Comparison of ENCODE assay signal across 10 mouse cellular contexts in genomic region chr11:60305611-60306010, GRCm38 (mm10). TPM values are rescaled to one million over a fixed set of nuclear protein-coding genes. Genes with fewer than 3 reads are reported as not detected.
DNase-seq lines count a peak whose midpoint lies in the region; ATAC-seq lines count a peak whose summit lies in the region.
"Had no signal": no experiment of that assay in that cellular context is flagged by ENCODE, and none has a peak within 500 bp of the region (broad histone marks: within the 10 kb centered on the region; RNA-seq: fewer than 3 reads in every experiment).

No protein-coding gene starts in this region.

- H3K9me3 ChIP-seq in liver, embryonic 12.5 days (replicated peaks): 0 out of 2 replicates have a peak, but pooled peaks cover 4% of the 10 kb centered on the region
- H3K9me3 ChIP-seq in liver, embryonic 11.5 days (ENCODE audit: control insufficient read depth, low read length): no peaks in the 10 kb centered on the region; the same call in 1 of the 2 replicates

- H3K79me2 ChIP-seq in macrophage (ENCODE audit: inconsistent target): no peaks in the 10 kb centered on the region

- H3K9ac ChIP-seq in liver, embryonic 12.5 days: no peak overlapping the region
- no peak overlapping the region for H3K9ac ChIP-seq in liver, embryonic 11.5 days (ENCODE audit: low read depth, low read length)

- WGBS in liver, embryonic 12.5 days (ENCODE audit: insufficient replicate concordance): 53% methylated on average over 4 of the region's 4 CpGs
- 56% methylated on average over 4 of the region's 4 CpGs for WGBS in liver, embryonic 11.5 days
- WGBS in macrophage (ENCODE audit: missing documents): 6% methylated on average over 4 of the region's 4 CpGs

- H3K4me2 ChIP-seq in liver, embryonic 12.5 days: peak overlapping the region; percentile 8; the same call in 1 of the 2 replicates
- no peak overlapping the region for H3K4me2 ChIP-seq in liver, embryonic 11.5 days

- H3K36me3 ChIP-seq in liver, embryonic 12.5 days: peaks cover 4% of the 10 kb centered on the region; the same call in 1 of the 2 replicates
- H3K36me3 ChIP-seq in liver, embryonic 11.5 days (ENCODE audit: control insufficient read depth, insufficient read depth, low read length): no peaks in the 10 kb centered on the region
- H3K36me3 ChIP-seq in macrophage (ENCODE audit: inconsistent target): no peaks in the 10 kb centered on the region

- H3K4me3 ChIP-seq in liver, embryonic 12.5 days: no peak overlapping the region
- no peak overlapping the region for H3K4me3 ChIP-seq in liver, embryonic 11.5 days (ENCODE audit: low read depth, low read length)
- H3K4me3 ChIP-seq in macrophage (ENCODE audit: inconsistent target): peak overlapping the region; percentile 10; the same call in 1 of the 2 replicates

- ATAC-seq in liver, embryonic 12.5 days: no peak
- no peak for ATAC-seq in liver, embryonic 11.5 days (replicated peaks; ENCODE audit: low FRiP score)
- peak; percentile 77 for ATAC-seq in common myeloid progenitor, adult 5-6 weeks (replicated peaks; ENCODE audit: low read depth, poor library complexity, severe bottlenecking)

- peaks cover 69% of the 10 kb centered on the region for H3K4me1 ChIP-seq in liver, embryonic 12.5 days
- peaks cover 17% of the 10 kb centered on the region for H3K4me1 ChIP-seq in liver, embryonic 11.5 days (replicated peaks; ENCODE audit: control insufficient read depth, insufficient read depth, low read length)

- DNase-seq in liver, embryonic 11.5 days (ENCODE audit: low spot score): no peak
- DNase-seq in CD4-positive, CD25-positive, alpha-beta regulatory T cell, adult 2 months (ENCODE audit: low read depth, low spot score): peak; percentile 53
- DNase-seq in adrenal gland, adult 18-20 months (ENCODE audit: low spot score in 2 of 2): no peak
- DNase-seq in cerebellum, postnatal 4 days (ENCODE audit: low spot score in 2 of 2): no peak
- DNase-seq: cerebellum, postnatal 14 days; kidney, adult 11 months; left cerebral cortex, postnatal 4 days had no signal

- peak overlapping the region; percentile 33; the same call in 1 of the 2 replicates for H3K27ac ChIP-seq in liver, embryonic 12.5 days
- no peak overlapping the region for H3K27ac ChIP-seq in liver, embryonic 11.5 days (ENCODE audit: low read depth, low read length)
- peak overlapping the region; percentile 48 for H3K27ac ChIP-seq in macrophage

- H3K27me3 ChIP-seq in liver, embryonic 12.5 days (replicated peaks): no peaks in the 10 kb centered on the region
- no peaks in the 10 kb centered on the region for H3K27me3 ChIP-seq in liver, embryonic 11.5 days (replicated peaks; ENCODE audit: control insufficient read depth, insufficient read depth, low read length)

RNA-seq across cellular contexts. Expression of gene Tom1l2, which starts 47.1 kb away (rescaled TPM):
- 8.7 and 9.6 TPM in 2 replicates for polyA plus RNA-seq in liver, embryonic 12.5 days (2016; fragmentation: Nextera tagmentation; extraction: Ambion mirVana)
- 12.6 and 12.8 TPM in 2 replicates for polyA plus RNA-seq in liver, embryonic 11.5 days (2014; fragmentation: Nextera tagmentation; extraction: Ambion mirVana)
- total RNA-seq in common myeloid progenitor, adult 5-6 weeks (2017): 3.2 and 7.1 TPM in 2 replicates
- 100 to 1,000 TPM in 5 of 26 experiments, 10 to 100 TPM in 21; 48.7 to 111 (median 87.5) TPM for total RNA-seq in macrophage (2018; cell fraction: chromatin; rRNA removed)
- total RNA-seq in macrophage (2018; cell fraction: cytosol; rRNA removed): 10 to 100 TPM; 10.8 to 30.1 (median 15.3) TPM
- total RNA-seq in macrophage (2018; cell fraction: nucleus; rRNA removed): 10 to 100 TPM; 40.5 to 85.5 (median 54.8) TPM
- 8.1 to 12.3 TPM (median 11.2 TPM) in 3 replicates for polyA plus RNA-seq in macrophage (2018)
- 10 to 100 TPM; 63.0 to 80.7 TPM for total RNA-seq in adrenal gland, adult 18-20 months (2021)

RNA-seq across cellular contexts. Expression of gene Drc3, which starts 47.5 kb away (rescaled TPM):
- polyA plus RNA-seq in liver, embryonic 12.5 days (2016; fragmentation: Nextera tagmentation; extraction: Ambion mirVana): 0.49 and 0.53 TPM in 2 replicates
- 1.3 and 1.6 TPM in 2 replicates for polyA plus RNA-seq in liver, embryonic 11.5 days (2014; fragmentation: Nextera tagmentation; extraction: Ambion mirVana)
- total RNA-seq in common myeloid progenitor, adult 5-6 weeks (2017): 1.6 TPM in 1 of 2 replicates, not detected in the other
- total RNA-seq in macrophage (2018; cell fraction: chromatin; rRNA removed): under 1 TPM in 17 of 26 experiments, not detected in 9; 0.21 to 0.92 (median 0.47) TPM
- total RNA-seq in macrophage (2018; cell fraction: cytosol; rRNA removed): under 1 TPM in 19 of 26 experiments, not detected in 7; 0.03 to 0.26 (median 0.13) TPM
- under 1 TPM in 7 of 26 experiments, not detected in 19; 0.22 to 0.96 (median 0.52) TPM for total RNA-seq in macrophage (2018; cell fraction: nucleus; rRNA removed)
- 0.12 TPM in 1 of 3 replicates, not detected in the others for polyA plus RNA-seq in macrophage (2018)
- total RNA-seq in adrenal gland, adult 18-20 months (2021): 1 to 10 TPM in 1 of 2 experiments, under 1 TPM in 1; 0.73 to 1.6 TPM
